Mouse (Mus musculus): ENCODE data around the gene Vps53. TPM values are rescaled to one million over a fixed set of nuclear protein-coding genes. Genes with fewer than 3 reads are reported as not detected.

The Vps53 gene
- 55.1 and 57.1 TPM in 2 replicates for polyA plus RNA-seq (2015; fragmentation: Nextera tagmentation; extraction: Ambion mirVana)

GRCm38 (mm10) chr11:76179495-76180145 lies at the start of gene Vps53, which contains the start of gene Fam57a:
Gene Vps53 (minus strand): TSS chr11:76179647.
Gene Fam57a (plus strand): TSS chr11:76179671.

DNA sequence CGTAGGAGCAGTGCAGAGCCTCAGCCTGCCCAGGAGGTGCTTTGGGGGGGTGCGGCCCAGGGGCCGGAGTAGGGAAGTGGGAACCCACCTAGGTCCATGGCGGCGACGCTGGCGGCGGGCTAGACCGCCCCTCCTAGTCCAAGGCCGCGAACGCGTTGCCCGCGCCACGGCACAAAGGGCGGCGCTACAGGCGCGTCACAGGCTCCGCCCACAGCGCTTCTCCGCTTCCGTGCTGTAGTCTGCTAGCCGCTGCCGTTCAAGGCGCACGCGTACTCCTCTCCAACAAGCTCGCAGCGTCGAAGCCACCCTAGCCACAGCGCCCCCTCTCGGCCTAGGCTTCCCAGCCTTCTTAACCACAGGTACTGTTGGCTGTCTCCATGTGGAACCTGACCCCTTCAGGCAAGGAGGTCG lies 37.9 kb upstream of the Vps53 start, which contains the start of the genes Dbil5 and Gemin4:
Dbil5 (plus strand) TSS at position 219 of the 411 bp plus-strand sequence.
Gemin4 (minus strand) TSS at position 275 of the 411 bp plus-strand sequence.

DNA sequence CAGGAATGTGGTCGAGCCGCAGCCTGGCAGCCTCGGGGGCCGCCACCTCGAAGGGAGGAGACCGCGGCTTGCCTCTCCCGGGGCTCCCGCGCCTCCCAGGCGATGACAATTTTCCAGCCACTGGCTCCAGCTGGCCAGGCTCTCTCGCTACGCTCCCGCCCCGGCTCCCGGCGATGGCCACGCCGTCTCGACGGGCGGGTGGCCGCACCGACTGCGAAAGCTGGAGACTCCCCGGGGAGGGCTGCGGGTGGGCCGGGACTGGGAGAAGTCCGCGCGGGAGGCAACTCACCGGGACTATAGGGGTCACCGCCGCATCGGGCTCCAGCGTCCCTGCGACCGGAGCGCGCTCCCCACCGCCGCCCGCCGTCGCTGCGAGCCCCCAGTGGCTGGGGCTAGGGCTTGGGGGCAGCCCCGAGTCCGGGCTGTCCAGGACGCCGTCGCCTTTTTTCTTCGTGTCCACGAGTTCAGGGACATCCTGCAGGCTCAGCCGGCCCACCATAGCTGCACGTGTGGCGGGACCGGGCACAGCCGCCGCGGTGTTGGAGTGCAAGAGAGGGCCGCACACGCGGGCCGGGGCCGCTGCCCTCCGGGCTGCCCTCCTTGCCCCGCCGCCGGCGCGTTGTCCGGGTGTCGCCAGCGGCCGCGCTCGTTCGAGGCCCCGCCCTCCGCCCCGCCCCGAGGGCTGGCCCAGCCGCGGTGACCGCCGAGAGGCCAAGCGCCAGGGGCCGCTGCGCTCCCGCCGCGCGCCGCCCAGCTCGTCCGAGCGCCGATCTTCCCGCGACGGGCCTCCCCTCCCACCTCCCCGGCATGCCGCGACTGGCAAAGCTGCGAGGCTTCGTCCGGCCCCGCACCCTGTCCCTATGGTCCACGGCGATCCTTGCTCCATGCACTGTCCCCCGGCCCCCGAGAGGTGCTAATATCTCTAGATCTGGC lies 152.0 kb downstream of the Vps53 start, which contains the start of gene Rflnb:
Rflnb (minus strand) TSS at position 644 of the 933 bp plus-strand sequence.

DNA sequence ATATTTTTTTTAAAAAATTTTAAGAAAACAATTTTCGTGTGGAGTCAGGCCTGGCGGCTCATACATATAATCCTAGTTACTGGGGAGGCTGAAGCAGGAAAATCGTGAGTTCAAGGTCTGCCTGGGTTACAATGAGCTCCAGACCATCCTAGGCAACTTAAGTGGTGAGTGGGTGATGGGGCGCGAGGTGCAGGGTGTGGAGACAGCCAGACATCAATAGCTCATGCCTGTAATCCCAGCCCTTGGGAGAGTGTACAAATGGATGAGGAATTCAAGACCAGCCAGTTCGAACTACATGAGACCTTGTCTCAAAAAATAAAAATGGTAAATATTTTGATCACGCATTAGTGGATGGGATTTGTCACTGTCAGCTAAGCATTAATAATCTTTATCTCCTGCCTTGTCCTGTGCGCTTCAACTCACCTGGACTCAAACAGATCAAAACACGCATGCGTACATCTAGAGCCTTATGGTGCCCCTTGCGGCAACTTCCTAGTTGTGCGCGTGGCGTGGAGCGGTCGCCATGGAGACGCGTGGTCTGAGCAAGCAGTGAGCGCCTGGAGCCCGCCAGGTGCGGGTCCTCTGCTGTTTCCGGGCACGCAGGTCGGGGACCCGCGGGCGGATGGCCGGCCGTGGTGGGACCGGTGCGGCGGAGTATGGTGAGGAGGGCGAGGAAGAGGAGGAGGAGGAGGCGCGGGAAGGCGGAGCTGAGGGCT lies 179.8 kb downstream of the Vps53 start, which contains the start of gene 1700016K19Rik:
1700016K19Rik (plus strand) TSS at position 473 of the 716 bp plus-strand sequence.

Other genes starting within 250 kb of the Vps53 start
- 1.1 and 1.4 TPM in 2 replicates for gene Rph3al, start 241.2 kb downstream of the Vps53 start, polyA plus RNA-seq (2015; fragmentation: Nextera tagmentation; extraction: Ambion mirVana)
- 5.3 TPM in 2 replicates for gene 1700016K19Rik, start 179.7 kb downstream of the Vps53 start, polyA plus RNA-seq (2015; fragmentation: Nextera tagmentation; extraction: Ambion mirVana)
- 19.5 TPM in 2 replicates for gene Rflnb, start 151.9 kb downstream of the Vps53 start, polyA plus RNA-seq (2015; fragmentation: Nextera tagmentation; extraction: Ambion mirVana)
- gene Fam57a, start within 50 bp of the Vps53 start, polyA plus RNA-seq (2015; fragmentation: Nextera tagmentation; extraction: Ambion mirVana): 20.2 and 21.7 TPM in 2 replicates
- gene Dbil5, start 38.0 kb upstream of the Vps53 start, polyA plus RNA-seq (2015; fragmentation: Nextera tagmentation; extraction: Ambion mirVana): 0.59 and 1.1 TPM in 2 replicates
- 9.1 and 12.5 TPM in 2 replicates for gene Gemin4, start 38.0 kb upstream of the Vps53 start, polyA plus RNA-seq (2015; fragmentation: Nextera tagmentation; extraction: Ambion mirVana)
- gene Mrm3, start 64.1 kb upstream of the Vps53 start, polyA plus RNA-seq (2015; fragmentation: Nextera tagmentation; extraction: Ambion mirVana): 27.1 and 29.6 TPM in 2 replicates
- 103 and 109 TPM in 2 replicates for gene Glod4, start 64.1 kb upstream of the Vps53 start, polyA plus RNA-seq (2015; fragmentation: Nextera tagmentation; extraction: Ambion mirVana)
- gene Nxn, start 219.5 kb upstream of the Vps53 start, polyA plus RNA-seq (2015; fragmentation: Nextera tagmentation; extraction: Ambion mirVana): 25.8 and 26.6 TPM in 2 replicates
- gene Timm22, start 227.3 kb upstream of the Vps53 start, polyA plus RNA-seq (2015; fragmentation: Nextera tagmentation; extraction: Ambion mirVana): 106 and 119 TPM in 2 replicates

Measured in neural tube, postnatal 0 days (tissue).